Mouse (Mus musculus): ENCODE results near the gene Ctss.
A peak's percentile ranks its signal among the peaks of the same experiment; 100 is the strongest.

The Ctss gene

GRCm38 (mm10) chr3:95526622-95527211 is at the start of gene Ctss:
Ctss (plus strand) TSS chr3:95526786.
- peak; percentile 49 for DNase-seq

GRCm38 (mm10) chr3:95478966-95479365 is 47.6 kb upstream of the Ctss start:
- no peak for DNase-seq

DNA sequence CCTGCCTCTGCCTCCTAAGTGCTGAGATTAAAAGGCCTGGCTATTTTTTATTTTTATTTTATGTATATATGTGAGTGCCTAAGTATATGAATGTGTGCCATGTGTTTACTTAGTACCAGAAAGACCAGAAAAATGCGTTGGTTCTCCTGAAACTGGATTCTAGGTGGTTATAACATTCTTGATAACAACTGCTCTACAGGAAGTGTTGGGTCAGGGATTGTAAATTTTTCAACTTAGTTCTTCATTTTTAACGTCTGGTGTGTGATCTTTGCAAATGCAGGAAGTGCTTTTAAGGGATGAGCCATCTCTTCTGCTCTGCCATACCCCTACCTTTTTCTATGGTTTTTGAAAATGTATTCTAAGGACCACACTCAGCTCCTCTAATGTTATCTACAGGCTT is 40.2 kb upstream of the Ctss start:
- DNase-seq = no peak

DNA sequence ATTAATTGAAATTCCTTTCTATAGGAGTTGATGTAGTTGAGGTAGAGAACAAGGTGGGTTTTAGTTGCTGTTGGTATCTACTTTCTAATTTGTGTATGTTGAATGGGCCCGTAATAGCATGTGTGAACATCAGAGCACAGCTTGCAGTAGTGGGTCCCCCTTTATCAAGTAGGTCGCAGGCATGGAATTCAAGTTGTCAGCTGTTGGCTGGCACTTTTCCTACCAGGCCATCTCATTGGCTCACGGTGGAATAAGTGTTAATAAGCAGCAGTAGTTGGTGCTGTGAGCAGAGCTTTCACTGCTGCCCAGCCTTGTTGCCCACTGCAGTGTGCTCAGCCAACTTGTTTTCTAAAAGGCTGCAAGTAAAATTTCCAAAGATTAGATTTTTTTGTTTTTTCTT is 37.9 kb upstream of the Ctss start:
- DNase-seq = no peak

- no peak for DNase-seq
These were observed 36.3 kb upstream of the Ctss start for GRCm38 (mm10) chr3:95490238-95490637.

DNA sequence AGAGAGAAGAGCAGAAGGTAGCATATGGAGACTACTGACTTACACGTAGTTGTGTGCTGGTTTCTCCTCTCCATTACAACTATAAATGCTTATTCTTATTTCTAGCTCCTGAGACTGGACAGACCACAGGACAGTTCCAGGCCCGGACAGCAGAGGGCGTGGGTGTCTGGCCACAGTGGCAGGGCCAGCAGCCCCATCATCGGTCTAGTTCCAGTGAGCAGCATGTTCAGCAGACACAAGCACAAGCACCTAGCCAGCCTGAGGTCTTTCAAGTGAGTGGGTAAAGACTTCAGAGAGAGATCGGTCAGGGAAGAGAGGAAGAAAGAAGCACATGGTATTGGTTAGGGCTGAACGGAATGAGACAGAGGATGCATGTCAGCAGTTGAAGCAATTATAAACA is 32.2 kb upstream of the Ctss start:
- DNase-seq = peak; percentile 31

DNA sequence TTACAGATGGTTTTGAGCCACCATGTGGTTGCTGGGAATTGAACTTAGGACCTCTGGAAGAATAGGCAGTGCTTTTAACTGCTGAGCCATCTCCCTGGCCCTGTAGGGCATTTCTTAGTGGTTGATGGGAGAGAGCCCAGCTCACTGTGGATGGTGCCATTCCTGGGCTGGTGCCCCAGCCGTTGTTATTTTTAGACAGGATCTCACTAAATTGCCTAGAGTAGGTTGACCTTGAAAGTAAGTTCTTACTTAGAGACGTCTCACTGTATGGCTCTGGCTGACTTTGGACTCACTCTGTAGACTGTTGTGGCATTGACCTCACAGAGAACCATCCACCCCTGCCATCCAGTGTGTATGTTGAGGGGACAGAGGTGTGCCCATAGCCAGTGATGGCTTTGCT is 28.4 kb upstream of the Ctss start:
- no peak for DNase-seq

DNA sequence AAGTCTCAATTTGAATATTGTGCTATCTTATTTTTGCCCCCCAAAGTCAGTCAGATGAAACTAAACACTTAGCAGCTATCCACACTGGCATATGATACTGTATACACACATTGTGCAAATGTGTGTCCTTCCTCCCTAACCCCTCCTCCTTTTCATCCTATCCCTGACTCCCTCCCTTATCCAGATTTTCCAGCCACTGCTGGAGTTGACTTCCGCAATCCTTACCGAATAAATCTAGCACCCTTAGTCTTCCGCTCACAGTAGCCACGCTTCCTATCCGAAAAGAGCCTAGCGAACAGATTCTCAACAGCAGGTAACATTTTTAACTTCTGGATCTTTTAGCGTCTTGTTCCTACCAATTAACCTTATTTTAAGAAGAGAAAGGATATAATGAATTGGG is 27.6 kb upstream of the Ctss start, which contains the start of gene Ctsk:
Gene Ctsk (plus strand): TSS at position 233 of the 400 bp plus-strand sequence.
- DNase-seq = no peak

- no peak for DNase-seq
These were observed 27.0 kb upstream of the Ctss start for GRCm38 (mm10) chr3:95499496-95500140.

GRCm38 (mm10) chr3:95502312-95502711 is 24.3 kb upstream of the Ctss start:
- DNase-seq = peak; percentile 33

GRCm38 (mm10) chr3:95509348-95509747 is 17.2 kb upstream of the Ctss start:
- DNase-seq = no peak

DNA sequence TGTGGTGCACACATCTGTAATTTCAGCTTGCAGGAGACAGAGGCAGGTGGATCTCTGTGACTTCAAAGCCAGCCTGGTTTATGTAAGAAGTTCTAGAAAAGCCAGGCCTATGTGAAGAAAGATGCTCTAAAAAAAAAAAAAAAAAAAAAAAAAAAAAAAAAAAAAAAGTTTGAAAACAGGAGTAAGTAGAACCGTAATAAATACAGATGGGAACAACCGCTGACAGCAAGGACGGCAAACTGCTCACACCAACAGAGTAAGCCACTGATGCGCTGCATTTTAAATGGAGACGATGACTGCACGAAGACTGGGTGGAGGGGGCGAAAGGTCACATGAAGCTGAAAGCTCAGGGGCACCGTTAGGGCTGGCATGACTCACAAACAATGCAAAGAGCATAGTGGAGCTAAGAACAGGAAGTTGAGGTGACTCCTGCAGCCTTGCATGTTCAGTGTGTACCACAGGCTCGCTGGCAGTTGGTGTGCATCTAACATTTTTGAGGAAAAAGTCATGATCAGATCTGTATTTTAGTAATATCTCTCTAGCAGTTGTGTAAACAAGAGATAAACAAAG is 14.9 kb upstream of the Ctss start:
- no peak for DNase-seq

DNA sequence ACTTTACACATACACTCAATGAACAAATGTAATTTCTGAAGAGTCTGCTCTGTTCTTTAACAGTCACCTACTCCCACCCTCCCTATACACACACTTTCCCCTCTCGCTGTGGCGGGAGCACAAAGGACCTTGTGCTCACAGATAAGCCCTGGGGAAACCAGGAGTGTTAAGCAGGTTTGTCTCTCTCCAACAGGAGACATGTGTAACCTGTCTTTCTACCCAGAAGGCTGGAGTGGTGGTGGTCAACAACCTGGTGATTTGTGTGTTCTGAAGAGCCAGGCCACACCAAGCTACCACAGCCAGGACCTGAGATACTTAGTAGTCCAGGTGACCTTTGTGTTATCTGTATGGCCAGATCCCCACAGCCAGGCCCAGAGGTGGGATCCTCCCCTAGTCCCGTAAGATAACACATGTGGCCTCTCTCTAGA is 10.0 kb upstream of the Ctss start:
- no peak for DNase-seq

DNA sequence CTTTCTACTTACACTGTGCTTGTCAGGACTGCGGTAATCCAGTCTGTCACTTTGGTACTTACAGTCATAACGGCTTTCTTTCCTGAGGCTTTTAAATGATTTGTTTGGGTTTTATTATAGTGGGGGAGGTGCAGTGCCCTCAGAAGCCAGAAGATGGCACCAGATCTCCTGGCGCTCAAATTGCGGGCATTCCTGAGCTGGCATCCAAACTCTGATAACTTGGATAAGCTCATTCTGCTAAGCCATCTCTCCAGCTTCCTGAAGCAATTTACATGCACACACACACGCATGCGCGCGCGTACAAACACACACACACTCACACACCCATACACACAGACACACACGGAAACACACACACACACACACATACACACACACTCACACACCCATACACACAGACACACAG is 9.1 kb upstream of the Ctss start:
- DNase-seq = peak; percentile 61

DNA sequence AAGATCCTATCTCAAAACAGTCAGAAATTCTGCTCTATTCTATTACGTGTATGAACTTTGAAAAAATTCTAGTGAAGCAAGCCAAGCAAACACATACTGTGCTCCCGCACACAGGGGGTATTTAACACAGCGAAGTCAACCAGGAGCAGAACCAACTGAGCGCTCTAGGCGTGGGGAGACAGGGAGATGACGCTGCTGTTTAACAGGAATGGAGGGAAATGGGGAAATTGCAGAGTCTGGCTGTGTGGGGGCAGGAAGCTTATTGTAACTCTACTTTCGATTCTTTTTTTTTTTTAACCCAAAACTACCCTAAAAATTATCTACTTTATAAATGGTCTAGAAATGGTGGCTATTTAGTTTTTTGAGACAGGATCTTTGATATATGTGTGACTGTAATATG is 7.7 kb upstream of the Ctss start:
- peak; percentile 59 for DNase-seq

GRCm38 (mm10) chr3:95519315-95519714 is 7.3 kb upstream of the Ctss start:
- no peak for DNase-seq

- no peak for DNase-seq
These were observed 6.5 kb upstream of the Ctss start for GRCm38 (mm10) chr3:95520100-95520499.

DNA sequence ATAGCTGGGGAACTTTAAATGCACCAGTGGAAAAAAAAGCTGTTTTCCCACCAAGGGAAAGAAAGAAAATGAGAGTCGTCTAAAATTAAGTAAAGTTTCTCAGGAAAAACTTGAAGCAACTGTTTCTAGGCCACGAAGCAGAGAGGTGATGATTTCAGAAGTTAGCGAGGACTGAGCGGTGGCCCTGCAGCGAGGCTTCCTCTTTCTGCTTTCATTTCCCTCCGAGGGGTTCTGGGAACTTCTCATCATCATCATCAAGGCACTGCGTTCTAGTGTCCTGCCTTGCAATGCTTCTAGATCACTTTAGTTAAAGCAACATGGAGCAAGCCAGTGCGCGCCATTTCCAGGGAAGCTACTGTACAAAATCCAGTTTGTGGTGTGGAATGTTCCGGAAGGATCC is 5.4 kb upstream of the Ctss start:
- DNase-seq = peak; percentile 42

DNA sequence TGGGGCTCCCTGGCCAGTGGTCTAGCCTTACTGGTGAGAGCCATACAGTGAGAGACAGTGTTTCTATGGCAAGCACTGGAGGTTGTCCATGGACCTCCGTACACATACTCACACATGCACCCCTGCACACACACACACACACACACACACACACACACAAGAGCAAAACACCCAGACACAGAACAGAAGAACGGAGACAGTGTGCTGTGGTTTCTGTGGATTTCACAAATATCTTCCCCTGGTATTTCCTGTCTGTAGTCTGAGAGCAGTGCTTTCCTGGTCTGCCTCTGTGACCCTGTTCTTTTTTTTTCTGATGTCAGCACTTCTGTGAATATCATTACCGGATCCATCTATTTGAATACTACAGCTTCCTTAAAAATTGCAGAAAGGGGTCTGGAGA is 2.9 kb upstream of the Ctss start:
- peak; percentile 43 for DNase-seq

- no peak for DNase-seq
These were observed 1.9 kb upstream of the Ctss start for GRCm38 (mm10) chr3:95524673-95525072.

DNA sequence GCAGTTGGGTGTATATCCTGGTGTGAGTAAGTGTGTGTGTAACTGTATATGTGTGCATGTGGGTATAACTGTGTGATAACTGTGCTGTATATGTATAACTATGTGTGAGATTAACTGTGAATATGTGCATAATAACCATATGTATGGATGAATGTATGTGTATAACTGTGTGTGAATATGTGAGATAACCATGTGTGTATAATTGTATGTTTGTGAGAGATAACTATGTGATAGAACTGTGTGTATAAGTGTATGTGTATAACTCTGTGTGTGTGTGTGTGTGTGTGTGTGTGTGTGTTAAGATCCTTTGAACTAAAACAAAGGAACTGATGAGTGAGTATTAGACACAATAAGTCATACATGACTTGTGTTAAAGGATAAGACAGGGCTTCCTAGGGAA is 475 bp upstream of the Ctss start:
- no peak for DNase-seq

- DNase-seq = peak; percentile 43
These were observed 3.2 kb downstream of the Ctss start for GRCm38 (mm10) chr3:95529814-95530213.

DNA sequence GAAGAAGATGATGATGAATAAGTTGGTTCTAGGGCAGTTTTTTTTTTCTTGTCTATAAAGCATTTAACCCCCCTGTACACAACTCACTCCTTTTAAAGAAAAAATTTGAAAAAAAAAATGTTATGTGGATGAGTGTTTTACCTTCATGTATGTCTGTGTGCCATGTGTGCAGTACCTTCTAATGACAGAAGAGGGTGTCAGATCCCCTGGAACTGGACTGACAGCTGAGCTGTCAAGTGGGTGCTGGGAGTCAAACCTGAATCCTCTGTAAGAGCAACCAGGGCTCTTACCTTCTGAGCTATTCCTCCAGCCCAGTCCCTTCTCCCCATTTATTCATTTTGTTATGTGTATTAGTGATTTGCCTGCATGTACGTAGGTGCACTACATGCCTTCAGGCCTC is 4.4 kb downstream of the Ctss start:
- no peak for DNase-seq

- DNase-seq = no peak
These were observed 6.8 kb downstream of the Ctss start for GRCm38 (mm10) chr3:95533364-95533763.

GRCm38 (mm10) chr3:95534927-95535326 is 8.3 kb downstream of the Ctss start:
- no peak for DNase-seq

Measured in layer of hippocampus, adult 9-11 months (tissue).